Mouse (Mus musculus): ENCODE results near the gene Trim13. TPM values are rescaled to one million over a fixed set of nuclear protein-coding genes. Genes with fewer than 3 reads are reported as not detected.

Gene Trim13
- polyA plus RNA-seq, 1 experiment from 2014 or later: 12.8 TPM

DNA sequence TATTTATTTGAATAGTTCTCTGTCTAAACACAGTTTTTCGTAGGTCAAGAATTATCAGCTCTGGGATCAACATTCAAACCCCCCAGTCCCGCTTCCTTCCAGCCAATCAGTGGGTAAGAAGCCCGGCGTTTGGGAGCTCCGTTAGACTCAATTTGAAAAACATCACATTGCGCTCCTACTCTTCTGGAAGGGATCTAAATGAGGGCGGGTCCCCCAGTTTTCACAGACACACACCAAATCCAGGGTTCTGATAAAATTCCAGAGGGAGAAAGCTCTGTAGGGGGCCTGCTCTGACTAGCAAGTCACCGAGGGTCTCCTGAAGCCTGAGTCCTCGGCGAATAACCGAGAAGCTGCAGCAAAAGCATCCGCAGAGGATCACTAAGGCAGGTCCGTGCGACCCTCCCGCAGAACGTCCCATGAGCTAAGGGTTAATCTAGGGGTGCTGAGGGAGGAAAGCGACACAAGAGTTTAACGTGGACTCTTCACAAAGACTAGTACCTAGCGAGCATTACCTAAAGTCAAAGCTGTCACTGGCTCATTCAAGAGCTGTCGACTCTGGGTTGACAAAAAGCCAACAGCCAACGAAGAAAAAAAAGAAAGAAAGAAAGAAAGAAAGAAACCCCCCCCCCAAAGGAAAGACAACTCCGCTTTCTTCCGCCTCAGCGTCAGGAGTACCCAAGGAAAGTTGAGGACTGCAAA is 49.3 kb downstream of the Trim13 start:
- no peaks in the 10 kb centered on the region for H3K9me3 ChIP-seq (ENCODE audit: control insufficient read depth, low read length)
- no peaks in the 10 kb centered on the region for H3K36me3 ChIP-seq (ENCODE audit: control insufficient read depth, insufficient read depth, low read length)

GRCm38 (mm10) chr14:61647881-61648684 is 50.0 kb downstream of the Trim13 start:
- H3K27me3 ChIP-seq (replicated peaks; ENCODE audit: control insufficient read depth, insufficient read depth, low read length): no peaks in the 10 kb centered on the region
- H3K27ac ChIP-seq (ENCODE audit: low read depth, low read length): peak overlapping the region; percentile 99
- no peaks in the 10 kb centered on the region for H3K9me3 ChIP-seq (ENCODE audit: control insufficient read depth, low read length)
- peak overlapping the region; percentile 96 for H3K9ac ChIP-seq (ENCODE audit: low read depth, low read length)
- peak overlapping the region; percentile 64 for H3K4me2 ChIP-seq
- DNase-seq (ENCODE audit: low spot score) (peak; percentile 72), ATAC-seq (replicated peaks; ENCODE audit: low FRiP score) (peak; percentile 79)
- WGBS: under 1% methylated on average over 76 of the region's 95 CpGs
- H3K36me3 ChIP-seq (ENCODE audit: control insufficient read depth, insufficient read depth, low read length): no peaks in the 10 kb centered on the region
- peaks cover 13% of the 10 kb centered on the region for H3K4me1 ChIP-seq (replicated peaks; ENCODE audit: control insufficient read depth, insufficient read depth, low read length)
- H3K4me3 ChIP-seq (ENCODE audit: low read depth, low read length): peak overlapping the region; percentile 77

More for the DNA sequence above, 49.3 kb downstream of the Trim13 start:
- H3K27me3 ChIP-seq (replicated peaks; ENCODE audit: control insufficient read depth, insufficient read depth, low read length): no peaks in the 10 kb centered on the region
- peak overlapping the region; percentile 77 for H3K4me3 ChIP-seq (ENCODE audit: low read depth, low read length)
- under 1% methylated on average over 24 of the region's 24 CpGs for WGBS
- H3K27ac ChIP-seq (ENCODE audit: low read depth, low read length): peak overlapping the region; percentile 99
- H3K4me1 ChIP-seq (replicated peaks; ENCODE audit: control insufficient read depth, insufficient read depth, low read length): peaks cover 13% of the 10 kb centered on the region
- H3K9ac ChIP-seq (ENCODE audit: low read depth, low read length): peak overlapping the region; percentile 96
- peak overlapping the region; percentile 64 for H3K4me2 ChIP-seq
- ATAC-seq (replicated peaks; ENCODE audit: low FRiP score): no peak
- DNase-seq (ENCODE audit: low spot score): peak; percentile 67

DNA sequence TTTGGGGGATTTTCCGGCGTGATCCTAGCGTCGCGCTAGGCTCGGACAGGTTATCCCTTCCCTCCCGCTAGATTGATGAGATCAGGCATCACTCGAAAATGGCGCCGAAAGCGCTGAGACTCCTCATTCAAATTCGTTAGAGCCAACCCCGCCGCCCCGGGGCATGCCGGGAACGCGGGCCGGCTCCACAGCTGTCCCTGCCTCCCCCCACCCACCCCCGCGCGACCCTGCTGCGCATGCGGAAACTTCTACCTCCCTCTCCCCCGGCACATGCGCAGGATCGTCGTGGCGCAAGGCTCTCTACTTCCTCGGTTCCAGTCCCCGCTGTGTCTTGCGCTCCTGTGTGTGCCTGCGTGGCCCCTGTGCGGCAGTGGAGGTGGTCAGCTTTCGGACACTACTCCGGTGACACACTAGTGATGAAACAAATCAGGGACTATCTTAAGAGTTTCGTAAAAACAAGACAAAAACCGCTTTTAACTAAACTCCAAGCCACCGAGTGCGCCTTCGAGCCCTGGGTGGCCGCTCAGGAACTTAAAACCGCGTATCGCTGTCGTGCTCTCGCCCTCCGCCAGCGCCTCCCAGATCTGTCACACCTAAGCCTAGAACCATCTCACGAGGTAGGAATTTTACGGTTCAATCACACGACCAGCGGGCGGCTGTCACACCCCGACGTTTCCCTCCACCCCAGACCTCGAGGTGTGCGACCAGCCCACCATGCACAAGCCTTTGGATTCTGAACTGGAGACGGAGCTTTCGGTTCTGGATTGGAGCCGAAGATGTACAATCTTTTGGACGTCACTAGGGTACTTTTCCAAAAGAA is 50.8 kb downstream of the Trim13 start:
- H3K4me2 ChIP-seq: peak overlapping the region; percentile 64
- no peaks in the 10 kb centered on the region for H3K36me3 ChIP-seq (ENCODE audit: control insufficient read depth, insufficient read depth, low read length)
- ATAC-seq (replicated peaks; ENCODE audit: low FRiP score): peak; percentile 90
- peak overlapping the region; percentile 77 for H3K4me3 ChIP-seq (ENCODE audit: low read depth, low read length)
- H3K27ac ChIP-seq (ENCODE audit: low read depth, low read length): peak overlapping the region; percentile 99
- no peaks in the 10 kb centered on the region for H3K27me3 ChIP-seq (replicated peaks; ENCODE audit: control insufficient read depth, insufficient read depth, low read length)
- no peaks in the 10 kb centered on the region for H3K9me3 ChIP-seq (ENCODE audit: control insufficient read depth, low read length)
- peaks cover 13% of the 10 kb centered on the region for H3K4me1 ChIP-seq (replicated peaks; ENCODE audit: control insufficient read depth, insufficient read depth, low read length)
- H3K9ac ChIP-seq (ENCODE audit: low read depth, low read length): peak overlapping the region; percentile 96
- peak; percentile 98 for DNase-seq (ENCODE audit: low spot score)
- 2% methylated on average over 62 of the region's 62 CpGs for WGBS

- ATAC-seq (replicated peaks; ENCODE audit: low FRiP score): no peak
- Histone ChIP-seq H3K9ac (ENCODE audit: low read depth, low read length) (no peak overlapping the region), H3K4me3 (ENCODE audit: low read depth, low read length) (no peak overlapping the region), H3K4me2 (peak overlapping the region; percentile 64), H3K27ac (ENCODE audit: low read depth, low read length) (peak overlapping the region; percentile 40; the same call in 1 of the 2 replicates), H3K36me3 (ENCODE audit: control insufficient read depth, insufficient read depth, low read length) (no peaks in the 10 kb centered on the region), H3K4me1 (replicated peaks; ENCODE audit: control insufficient read depth, insufficient read depth, low read length) (peaks cover 19% of the 10 kb centered on the region), H3K9me3 (ENCODE audit: control insufficient read depth, low read length) (no peaks in the 10 kb centered on the region), H3K27me3 (replicated peaks; ENCODE audit: control insufficient read depth, insufficient read depth, low read length) (no peaks in the 10 kb centered on the region)
- DNase-seq (ENCODE audit: low spot score): no peak
- 33% methylated on average over 9 of the region's 9 CpGs for WGBS
These were observed 52.4 kb downstream of the Trim13 start for GRCm38 (mm10) chr14:61650291-61650960.

MicroRNAs within 50 kb of the gene (microRNA counts, 519-probe panel; counts per million panel counts)
- 7,512 counts per million, percentile 91 among the panel's probes with 10 or more counts for microRNA mmu-miR-15a
- microRNA mmu-miR-16: 8,678 counts per million, percentile 99 among the panel's probes with 10 or more counts

Small RNAs within 50 kb of the gene (microRNA-seq; reads per million reads assigned to microRNA genes)
- gene Mir15a (ENCODE audit: borderline number of aligned reads): 9,990 reads per million, percentile 94 among the genes with 10 or more reads in this experiment
- 4,361 reads per million, percentile 88 among the genes with 10 or more reads in this experiment for gene Mir16-1 (ENCODE audit: borderline number of aligned reads)

Other genes with a start within 250 kb of the Trim13 start
- 5.8 and 6.7 TPM in 2 replicates for gene Ebpl, start 237.8 kb upstream of the Trim13 start, polyA plus RNA-seq (2014; fragmentation: Nextera tagmentation; extraction: Ambion mirVana)
- gene Kpna3, start 158.4 kb upstream of the Trim13 start, polyA plus RNA-seq (2014; fragmentation: Nextera tagmentation; extraction: Ambion mirVana): 67.6 and 78.6 TPM in 2 replicates
- gene Spryd7, start 41.4 kb upstream of the Trim13 start, polyA plus RNA-seq (2014; fragmentation: Nextera tagmentation; extraction: Ambion mirVana): 24.0 and 24.5 TPM in 2 replicates
- gene Kcnrg, start 9.2 kb downstream of the Trim13 start, polyA plus RNA-seq (2014; fragmentation: Nextera tagmentation; extraction: Ambion mirVana): 0.55 and 0.61 TPM in 2 replicates